Mouse (Mus musculus): ENCODE data around the gene Gadl1. TPM values are rescaled to one million over a fixed set of nuclear protein-coding genes. Genes with fewer than 3 reads are reported as not detected.
A peak's percentile ranks its signal among the peaks of the same experiment; 100 is the strongest.

Gadl1 gene
- polyA plus RNA-seq, 1 experiment from 2014 or later: 0.76 TPM

DNA sequence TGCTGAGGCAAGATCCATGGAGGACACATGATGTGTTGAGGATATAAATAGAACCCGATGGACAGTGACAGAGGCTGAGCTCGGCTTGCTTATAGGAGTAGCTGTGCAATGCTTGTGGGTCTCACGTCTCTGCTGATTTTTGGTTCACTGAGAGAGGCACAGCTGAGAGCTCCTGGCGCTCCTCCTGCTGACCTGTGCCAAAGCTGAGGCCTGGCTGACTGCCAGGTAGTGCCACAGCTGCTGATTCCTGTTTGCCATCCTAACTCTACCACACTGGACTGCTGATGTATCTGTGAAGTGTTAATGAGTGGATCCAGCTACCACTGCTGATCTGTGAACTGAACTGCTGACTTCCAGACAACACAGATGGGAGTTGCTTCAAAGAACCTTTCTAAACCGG is 21.7 kb upstream of the Gadl1 start:
- H3K27me3 ChIP-seq (replicated peaks; ENCODE audit: control insufficient read depth, insufficient read depth, low read length): no peaks in the 10 kb centered on the region
- H3K27ac ChIP-seq (ENCODE audit: low read depth, low read length): no peak overlapping the region
- WGBS: 77% methylated on average over 5 of the region's 5 CpGs
- H3K4me3 ChIP-seq (ENCODE audit: low read length): no peak overlapping the region
- no peaks in the 10 kb centered on the region for H3K4me1 ChIP-seq (ENCODE audit: control insufficient read depth, insufficient read depth, low read depth, low read length)
- H3K4me2 ChIP-seq (ENCODE audit: low read length): no peak overlapping the region
- no peak overlapping the region for H3K9ac ChIP-seq (ENCODE audit: low read depth, low read length)
- no peak for ATAC-seq
- no peaks in the 10 kb centered on the region for H3K36me3 ChIP-seq (ENCODE audit: control insufficient read depth, insufficient read depth, low read length)
- H3K9me3 ChIP-seq (ENCODE audit: control insufficient read depth, low read length): no peaks in the 10 kb centered on the region

DNA sequence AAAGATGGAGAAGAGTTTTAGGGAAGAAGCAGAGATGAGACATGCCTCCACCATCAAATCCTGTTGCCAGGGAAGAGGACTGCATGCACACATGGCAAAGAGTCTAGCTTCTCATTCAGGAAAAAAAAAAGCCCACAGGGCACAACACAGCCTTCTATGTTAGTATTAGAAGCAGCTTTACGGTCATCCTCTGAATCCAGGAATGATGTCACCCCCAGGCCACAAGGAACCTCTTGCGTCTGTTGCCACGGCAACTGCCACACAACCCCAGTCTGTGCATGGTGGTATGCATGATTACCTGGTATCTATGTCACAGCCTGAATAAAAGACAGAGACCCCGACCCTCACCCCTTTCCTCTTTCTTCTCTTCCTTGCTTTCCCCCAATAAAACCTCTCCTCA is 16.1 kb upstream of the Gadl1 start:
- Histone ChIP-seq H3K27ac (ENCODE audit: low read depth, low read length) (no peak overlapping the region), H3K36me3 (ENCODE audit: control insufficient read depth, insufficient read depth, low read length) (no peaks in the 10 kb centered on the region), H3K9me3 (ENCODE audit: control insufficient read depth, low read length) (peaks cover 6% of the 10 kb centered on the region; the same call in 1 of the 2 replicates), H3K4me2 (ENCODE audit: low read length) (no peak overlapping the region), H3K27me3 (replicated peaks; ENCODE audit: control insufficient read depth, insufficient read depth, low read length) (no peaks in the 10 kb centered on the region), H3K4me3 (ENCODE audit: low read length) (no peak overlapping the region), H3K4me1 (ENCODE audit: control insufficient read depth, insufficient read depth, low read depth, low read length) (no peaks in the 10 kb centered on the region), H3K9ac (ENCODE audit: low read depth, low read length) (no peak overlapping the region)
- 64% methylated on average over 4 of the region's 4 CpGs for WGBS
- no peak for ATAC-seq

DNA sequence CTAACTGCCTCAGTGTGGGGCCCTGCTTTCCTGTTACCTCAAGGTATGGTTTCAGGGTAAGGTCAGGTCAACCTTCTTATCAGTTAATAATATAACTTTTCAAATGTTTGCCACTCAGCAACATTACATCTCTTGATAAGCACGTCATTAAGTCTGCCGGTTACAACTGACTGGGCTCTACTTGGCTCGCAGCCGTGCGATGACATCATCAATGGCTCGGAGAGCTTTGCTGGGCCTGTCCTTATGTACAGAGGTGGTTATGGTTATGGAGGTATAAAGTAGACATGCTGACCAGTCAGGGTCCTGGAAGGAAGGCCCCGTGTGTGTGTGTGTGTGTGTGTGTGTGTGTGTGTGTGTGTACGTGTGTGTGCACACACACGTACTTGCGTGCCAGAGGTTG is 15.3 kb upstream of the Gadl1 start:
- no peak overlapping the region for H3K27ac ChIP-seq (ENCODE audit: low read depth, low read length)
- no peaks in the 10 kb centered on the region for H3K27me3 ChIP-seq (replicated peaks; ENCODE audit: control insufficient read depth, insufficient read depth, low read length)
- 97% methylated on average over 10 of the region's 10 CpGs for WGBS
- H3K4me2 ChIP-seq (ENCODE audit: low read length): no peak overlapping the region
- no peaks in the 10 kb centered on the region for H3K4me1 ChIP-seq (ENCODE audit: control insufficient read depth, insufficient read depth, low read depth, low read length)
- H3K9me3 ChIP-seq (ENCODE audit: control insufficient read depth, low read length): peaks cover 6% of the 10 kb centered on the region; the same call in 1 of the 2 replicates
- no peak overlapping the region for H3K9ac ChIP-seq (ENCODE audit: low read depth, low read length)
- ATAC-seq: no peak
- H3K36me3 ChIP-seq (ENCODE audit: control insufficient read depth, insufficient read depth, low read length): no peaks in the 10 kb centered on the region
- H3K4me3 ChIP-seq (ENCODE audit: low read length): no peak overlapping the region

- Histone ChIP-seq H3K4me2 (ENCODE audit: low read length) (peak overlapping the region; percentile 36), H3K27ac (ENCODE audit: low read depth, low read length) (no peak overlapping the region), H3K27me3 (replicated peaks; ENCODE audit: control insufficient read depth, insufficient read depth, low read length) (no peaks in the 10 kb centered on the region), H3K36me3 (ENCODE audit: control insufficient read depth, insufficient read depth, low read length) (no peaks in the 10 kb centered on the region), H3K9me3 (ENCODE audit: control insufficient read depth, low read length) (no peaks in the 10 kb centered on the region), H3K4me1 (ENCODE audit: control insufficient read depth, insufficient read depth, low read depth, low read length) (no peaks in the 10 kb centered on the region), H3K4me3 (ENCODE audit: low read length) (no peak overlapping the region), H3K9ac (ENCODE audit: low read depth, low read length) (peak overlapping the region; percentile 38; the same call in 1 of the 2 replicates)
- ATAC-seq: no peak
- WGBS: 15% methylated on average over 15 of the region's 15 CpGs
These were observed 930 bp upstream of the Gadl1 start for GRCm38 (mm10) chr9:115908325-115908724.

DNA sequence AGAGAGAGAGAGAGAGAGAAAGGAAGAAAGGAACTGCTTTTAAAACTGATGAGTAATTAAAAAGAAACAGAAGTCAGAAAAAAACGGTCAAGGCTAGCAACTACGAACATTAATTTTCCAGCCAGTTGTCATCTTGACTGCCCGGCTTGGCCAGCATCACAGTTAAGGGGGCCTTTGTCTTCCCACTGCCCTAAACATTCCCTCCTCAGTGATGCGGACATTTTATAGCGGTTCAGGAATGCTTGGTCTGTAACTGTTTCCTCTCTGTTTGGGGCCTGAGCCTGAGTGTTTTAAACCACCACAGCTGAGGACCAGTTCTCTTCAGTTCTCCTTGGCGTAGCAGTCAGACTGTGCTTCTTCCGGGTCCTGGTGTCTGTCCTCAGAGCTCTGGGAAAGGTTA is 4.8 kb downstream of the Gadl1 start:
- ATAC-seq: no peak

DNA sequence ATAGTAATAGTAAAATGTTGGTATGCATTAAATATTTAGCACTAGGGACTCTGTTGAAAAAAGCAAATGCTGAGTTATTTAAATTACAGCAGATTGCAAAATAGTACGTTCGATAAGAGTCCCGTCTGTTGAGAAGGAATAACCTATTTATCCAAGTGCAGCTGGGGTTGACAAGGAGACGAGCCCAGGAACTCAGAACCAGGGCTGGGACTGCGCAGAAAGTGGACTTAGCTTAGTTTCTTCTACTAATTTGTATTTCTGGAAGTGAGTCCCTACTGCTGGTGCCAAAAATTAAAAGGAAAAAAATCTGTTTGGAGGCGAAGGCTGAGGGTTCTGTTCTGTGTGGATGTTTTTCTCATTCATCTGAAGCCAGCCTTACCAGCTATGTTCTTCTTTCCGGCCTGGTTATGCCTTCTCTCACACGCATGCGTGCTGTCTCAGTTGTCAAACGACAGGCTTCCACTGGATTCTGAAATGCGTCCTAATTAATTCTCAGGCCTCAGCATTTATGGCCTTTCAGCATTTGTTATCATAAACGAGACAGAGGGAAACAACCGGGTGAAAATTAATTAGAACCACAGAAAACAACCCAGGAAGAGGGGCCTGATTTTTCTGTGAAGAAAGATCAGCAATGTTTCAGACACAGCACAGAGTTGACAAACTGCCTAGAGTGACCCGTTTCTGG is 6.5 kb downstream of the Gadl1 start:
- no peaks in the 10 kb centered on the region for H3K9me3 ChIP-seq (ENCODE audit: control insufficient read depth, low read length)
- no peak overlapping the region for H3K4me2 ChIP-seq (ENCODE audit: low read length)
- no peak overlapping the region for H3K4me3 ChIP-seq (ENCODE audit: low read length)
- H3K36me3 ChIP-seq (ENCODE audit: control insufficient read depth, insufficient read depth, low read length): no peaks in the 10 kb centered on the region
- peak; percentile 42; the same call in 1 of the 2 replicates for ATAC-seq
- no peak overlapping the region for H3K27ac ChIP-seq (ENCODE audit: low read depth, low read length)
- WGBS: 59% methylated on average over 14 of the region's 14 CpGs
- no peak overlapping the region for H3K9ac ChIP-seq (ENCODE audit: low read depth, low read length)
- peaks cover 5% of the 10 kb centered on the region for H3K4me1 ChIP-seq (ENCODE audit: control insufficient read depth, insufficient read depth, low read depth, low read length)
- H3K27me3 ChIP-seq (replicated peaks; ENCODE audit: control insufficient read depth, insufficient read depth, low read length): no peaks in the 10 kb centered on the region

More for the DNA sequence above, 4.8 kb downstream of the Gadl1 start:
- H3K4me2 ChIP-seq (ENCODE audit: low read length): no peak overlapping the region
- H3K27me3 ChIP-seq (replicated peaks; ENCODE audit: control insufficient read depth, insufficient read depth, low read length): no peaks in the 10 kb centered on the region
- H3K27ac ChIP-seq (ENCODE audit: low read depth, low read length): no peak overlapping the region
- H3K4me1 ChIP-seq (ENCODE audit: control insufficient read depth, insufficient read depth, low read depth, low read length): peaks cover 5% of the 10 kb centered on the region
- WGBS: 55% methylated on average over 7 of the region's 7 CpGs
- no peak overlapping the region for H3K9ac ChIP-seq (ENCODE audit: low read depth, low read length)
- no peaks in the 10 kb centered on the region for H3K9me3 ChIP-seq (ENCODE audit: control insufficient read depth, low read length)
- H3K36me3 ChIP-seq (ENCODE audit: control insufficient read depth, insufficient read depth, low read length): no peaks in the 10 kb centered on the region
- no peak overlapping the region for H3K4me3 ChIP-seq (ENCODE audit: low read length)

DNA sequence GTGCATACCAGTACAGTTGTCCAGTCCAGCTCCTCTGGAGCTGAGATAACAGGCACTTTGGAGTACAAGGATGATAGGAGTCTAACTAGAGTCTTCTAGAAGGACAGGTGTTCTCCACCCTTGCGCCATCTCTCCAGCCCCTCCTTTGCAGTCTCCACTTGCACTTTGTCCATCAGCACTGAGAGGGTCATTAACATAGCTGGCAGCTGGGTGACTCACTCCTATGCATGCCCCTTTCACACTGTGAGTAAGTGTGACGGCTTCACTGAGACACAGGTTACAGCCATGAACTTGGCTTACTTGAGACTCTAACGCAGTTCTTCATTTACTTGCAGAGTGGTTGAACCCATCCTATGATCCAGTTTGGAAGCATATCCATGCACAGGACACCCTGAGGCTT is 10.5 kb downstream of the Gadl1 start:
- no peak overlapping the region for H3K4me2 ChIP-seq (ENCODE audit: low read length)
- no peak overlapping the region for H3K27ac ChIP-seq (ENCODE audit: low read depth, low read length)
- H3K9ac ChIP-seq (ENCODE audit: low read depth, low read length): no peak overlapping the region
- ATAC-seq: no peak
- H3K4me3 ChIP-seq (ENCODE audit: low read length): no peak overlapping the region
- H3K4me1 ChIP-seq (ENCODE audit: control insufficient read depth, insufficient read depth, low read depth, low read length): peaks cover 4% of the 10 kb centered on the region
- whole genome bisulfite sequencing: 94% methylated on average over 3 of the region's 3 CpGs
- no peaks in the 10 kb centered on the region for H3K36me3 ChIP-seq (ENCODE audit: control insufficient read depth, insufficient read depth, low read length)
- H3K27me3 ChIP-seq (replicated peaks; ENCODE audit: control insufficient read depth, insufficient read depth, low read length): no peaks in the 10 kb centered on the region
- no peaks in the 10 kb centered on the region for H3K9me3 ChIP-seq (ENCODE audit: control insufficient read depth, low read length)

DNA sequence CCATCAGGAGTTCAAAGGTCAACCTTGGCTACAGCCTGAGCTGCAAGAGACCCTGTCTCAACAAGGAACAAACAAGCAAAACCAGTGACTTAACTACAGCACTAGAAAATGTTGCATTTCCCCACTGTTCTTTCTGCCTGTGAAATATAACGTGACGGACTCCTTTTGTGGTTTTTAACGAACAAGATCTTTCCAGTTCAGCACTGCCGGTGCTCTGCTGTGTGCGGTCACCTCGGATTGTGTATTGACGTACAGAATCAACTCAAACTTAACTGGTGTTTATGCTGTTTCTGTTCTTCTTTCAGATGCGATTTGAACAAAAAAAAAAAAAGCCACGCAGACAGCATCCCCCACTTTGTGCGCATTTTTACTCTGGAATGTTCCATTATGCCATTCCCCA is 13.4 kb downstream of the Gadl1 start:
- Histone ChIP-seq H3K9me3 (ENCODE audit: control insufficient read depth, low read length) (no peaks in the 10 kb centered on the region), H3K36me3 (ENCODE audit: control insufficient read depth, insufficient read depth, low read length) (no peaks in the 10 kb centered on the region), H3K4me1 (ENCODE audit: control insufficient read depth, insufficient read depth, low read depth, low read length) (no peaks in the 10 kb centered on the region), H3K27me3 (replicated peaks; ENCODE audit: control insufficient read depth, insufficient read depth, low read length) (no peaks in the 10 kb centered on the region), H3K9ac (ENCODE audit: low read depth, low read length) (no peak overlapping the region), H3K4me3 (ENCODE audit: low read length) (no peak overlapping the region), H3K27ac (ENCODE audit: low read depth, low read length) (no peak overlapping the region), H3K4me2 (ENCODE audit: low read length) (no peak overlapping the region)
- 84% methylated on average over 10 of the region's 10 CpGs for WGBS
- no peak for ATAC-seq

DNA sequence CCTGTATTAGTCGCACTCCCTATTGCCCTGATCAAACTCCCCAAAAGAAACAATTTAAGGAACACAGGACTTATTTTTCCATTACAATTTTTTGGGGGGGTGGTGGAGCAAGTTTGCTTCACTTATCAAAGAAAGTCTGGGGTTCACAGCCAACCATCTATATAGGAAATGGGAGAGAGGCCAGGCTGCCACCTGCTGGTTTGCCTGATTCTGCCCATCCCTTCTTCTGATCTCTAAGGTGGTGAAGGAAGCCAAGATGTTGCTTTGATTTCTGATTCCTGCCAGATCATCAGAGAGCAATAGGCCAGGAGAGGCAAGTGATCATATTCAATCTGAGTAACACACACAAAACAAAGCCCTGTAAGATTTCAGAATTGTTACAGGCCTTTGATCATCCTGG is 14.8 kb downstream of the Gadl1 start:
- WGBS: 100% methylated on average over 1 of the region's 1 CpGs
- no peaks in the 10 kb centered on the region for H3K36me3 ChIP-seq (ENCODE audit: control insufficient read depth, insufficient read depth, low read length)

More for the DNA sequence above, 14.8 kb downstream of the Gadl1 start:
- H3K9me3 ChIP-seq (ENCODE audit: control insufficient read depth, low read length): no peaks in the 10 kb centered on the region
- H3K27ac ChIP-seq (ENCODE audit: low read depth, low read length): no peak overlapping the region
- H3K4me2 ChIP-seq (ENCODE audit: low read length): no peak overlapping the region
- no peak overlapping the region for H3K9ac ChIP-seq (ENCODE audit: low read depth, low read length)
- no peak overlapping the region for H3K4me3 ChIP-seq (ENCODE audit: low read length)
- no peaks in the 10 kb centered on the region for H3K27me3 ChIP-seq (replicated peaks; ENCODE audit: control insufficient read depth, insufficient read depth, low read length)
- ATAC-seq: no peak
- H3K4me1 ChIP-seq (ENCODE audit: control insufficient read depth, insufficient read depth, low read depth, low read length): no peaks in the 10 kb centered on the region
